Mouse (Mus musculus) embryonic facial prominence, embryonic 11.5 days (tissue): ENCODE measurements around the gene Lyst. TPM values are rescaled to one million over a fixed set of nuclear protein-coding genes. Genes with fewer than 3 reads are reported as not detected.
"Not testable (repeated sequence)": the region's sequence is repeated elsewhere in the genome, so short reads cannot be mapped to it uniquely, and the experiment has no call there.

Experiments
- ATAC-seq: fragments of 200-750 bp; cut with Nextera tagmentation; replicated peaks from 2 replicates; pipeline ENCODE4 v1.8.0; 2017; ENCODE audit warnings: low read depth; ENCODE audit not compliant: insufficient number of reproducible peaks, low FRiP score, low TSS enrichment
- DNase-seq: peaks from one replicate; pipeline ENCODE4 v3.0.0-alpha.2; 2015; ENCODE audit warnings: low spot score
- H3K27ac ChIP-seq: fragments of 300-500 bp; sonication (generic); replicated peaks from 2 replicates; pipeline ENCODE4 v1.5.1; 2014; ENCODE audit warnings: mild to moderate bottlenecking, low read depth, low read length, control low read depth
- H3K27me3 ChIP-seq: fragments of 300-500 bp; sonication (generic); 2 replicates; pipeline ENCODE4 v1.6.1; 2014; ENCODE audit warnings: mild to moderate bottlenecking, low read length, moderate library complexity, mixed read lengths; ENCODE audit not compliant: control insufficient read depth, insufficient read depth
- H3K36me3 ChIP-seq: fragments of 300-500 bp; sonication (generic); replicated peaks from 2 replicates; pipeline ENCODE4 v1.6.1; 2014; ENCODE audit warnings: low read depth, mild to moderate bottlenecking, low read length, moderate library complexity, mixed read lengths; ENCODE audit not compliant: control insufficient read depth, insufficient read depth
- H3K4me1 ChIP-seq: fragments of 300-500 bp; sonication (generic); 2 replicates; pipeline ENCODE4 v1.6.1; 2014; ENCODE audit warnings: low read length, mixed read lengths; ENCODE audit not compliant: control insufficient read depth, insufficient read depth
- H3K4me2 ChIP-seq: fragments of 300-500 bp; sonication (generic); 2 replicates; pipeline ENCODE4 v1.6.1; 2014; ENCODE audit warnings: low read depth, mild to moderate bottlenecking, control low read depth, low read length, moderate library complexity
- H3K4me3 ChIP-seq: fragments of 300-500 bp; sonication (generic); 2 replicates; pipeline ENCODE4 v1.5.1; 2014; ENCODE audit warnings: low read depth, low read length, control low read depth
- H3K9ac ChIP-seq: fragments of 300-500 bp; sonication (generic); replicated peaks from 2 replicates; pipeline ENCODE4 v1.6.1; 2014; ENCODE audit warnings: mild to moderate bottlenecking, control low read depth, low read length
- H3K9me3 ChIP-seq: fragments of 300-500 bp; sonication (generic); replicated peaks from 2 replicates; pipeline ENCODE4 v1.6.1; 2016; ENCODE audit warnings: mild to moderate bottlenecking, low read length, inconsistent platforms, mixed read lengths; ENCODE audit not compliant: control insufficient read depth
- WGBS: fragments of 180-500 bp; shearing (Covaris S2); extraction: QIAGEN DNeasy Blood & Tissue Kit; methylation state at CpG from one replicate; pipeline ENCODE4 v1.1.7; 2014; 5-methylcytosine and 5-hydroxymethylcytosine counted together
- polyA plus RNA-seq: library from polyadenylated mRNA; unstranded; fragments of >200 nt; fragmentation: Nextera tagmentation; extraction: Ambion mirVana; gene quantifications from 2 replicates; pipeline ENCODE4 v1.2.1, GENCODE M21; 2014

Lyst gene
- polyA plus RNA-seq, 1 experiment from 2014 or later: 1.6 TPM

DNA sequence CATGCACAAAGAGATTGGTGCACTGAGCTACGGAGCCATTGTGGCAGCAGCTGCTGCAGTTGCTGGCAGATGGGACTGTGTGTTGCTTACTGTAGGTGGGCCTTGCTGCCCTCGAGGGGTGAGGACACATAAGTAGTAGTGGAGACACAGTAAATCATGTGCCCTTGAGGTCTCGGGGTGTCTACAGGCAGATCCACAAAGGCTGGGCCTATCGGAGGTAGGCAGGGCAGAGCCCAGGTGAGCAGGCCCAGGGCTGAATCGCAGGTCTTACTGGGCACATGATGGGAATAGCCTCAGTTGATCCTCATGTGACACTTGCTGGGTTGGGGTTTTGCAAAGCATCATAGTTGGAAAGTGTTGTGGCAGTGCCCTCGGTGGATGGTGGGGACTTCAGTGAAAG, 196.8 kb downstream of the Lyst start:
- 85% methylated on average over 6 of the region's 6 CpGs for WGBS
- Histone ChIP-seq H3K9me3 (no peaks in the 10 kb centered on the region), H3K4me2 (no peak overlapping the region), H3K27ac (no peak overlapping the region), H3K4me3 (no peak overlapping the region), H3K9ac (no peak overlapping the region), H3K4me1 (0 out of 2 replicates have a peak, but pooled peaks cover 5% of the 10 kb centered on the region), H3K27me3 (peaks cover 21% of the 10 kb centered on the region), H3K36me3 (no peaks in the 10 kb centered on the region)
- ATAC-seq (no peak), DNase-seq (no peak)

DNA sequence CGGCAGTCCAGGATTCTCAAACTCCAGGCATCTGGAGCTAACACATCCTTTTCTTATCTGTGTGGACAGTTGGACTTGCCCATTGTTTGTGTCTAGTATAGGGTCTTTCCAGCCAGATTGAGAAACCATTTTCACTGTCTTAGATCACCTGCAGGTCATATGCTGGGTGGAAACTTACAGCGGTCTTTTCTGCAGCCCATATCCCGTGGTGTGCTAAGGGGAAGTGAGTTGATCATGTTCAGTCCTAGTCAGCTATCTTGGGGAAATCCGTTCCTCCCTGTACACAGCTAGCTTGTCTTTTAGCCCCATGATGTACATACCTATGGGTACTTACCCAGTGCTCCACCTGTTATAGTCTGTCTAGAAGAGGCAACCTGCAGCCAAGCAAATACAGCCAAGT, 197.9 kb downstream of the Lyst start:
- ATAC-seq (no peak), DNase-seq (no peak)
- WGBS: 91% methylated on average over 4 of the region's 4 CpGs
- H3K36me3 ChIP-seq: no peaks in the 10 kb centered on the region
- H3K4me3 ChIP-seq: no peak overlapping the region
- H3K4me2 ChIP-seq: no peak overlapping the region
- H3K27me3 ChIP-seq: peaks cover 21% of the 10 kb centered on the region
- 0 out of 2 replicates have a peak, but pooled peaks cover 5% of the 10 kb centered on the region for H3K4me1 ChIP-seq
- H3K9ac ChIP-seq: no peak overlapping the region
- no peaks in the 10 kb centered on the region for H3K9me3 ChIP-seq
- no peak overlapping the region for H3K27ac ChIP-seq

DNA sequence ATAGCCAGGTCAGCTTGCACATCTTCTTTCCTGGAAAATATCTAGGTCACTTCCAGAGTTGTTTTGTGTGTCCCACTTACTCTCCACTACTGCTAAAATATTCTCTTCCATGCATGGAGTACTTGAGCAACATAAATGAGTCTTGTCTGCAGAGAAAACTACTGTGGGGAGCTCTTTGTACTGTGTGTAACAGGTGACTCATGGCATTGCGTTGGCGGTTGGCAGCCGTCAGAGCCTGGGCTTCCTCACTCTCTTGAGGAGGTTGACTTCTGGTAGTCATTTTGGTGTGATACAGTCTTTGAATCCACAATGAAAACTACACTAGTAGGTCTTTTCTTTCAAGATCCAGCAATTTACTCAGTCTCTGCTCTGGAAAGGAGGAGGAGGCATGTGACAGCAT, 201.8 kb downstream of the Lyst start:
- no peaks in the 10 kb centered on the region for H3K9me3 ChIP-seq
- no peak overlapping the region for H3K4me3 ChIP-seq
- H3K4me1 ChIP-seq: no peaks in the 10 kb centered on the region
- ATAC-seq: no peak
- H3K27me3 ChIP-seq: no peaks in the 10 kb centered on the region
- H3K27ac ChIP-seq: no peak overlapping the region
- H3K9ac ChIP-seq: no peak overlapping the region
- H3K36me3 ChIP-seq: no peaks in the 10 kb centered on the region
- H3K4me2 ChIP-seq: no peak overlapping the region
- DNase-seq: no peak
- 93% methylated on average over 3 of the region's 3 CpGs for WGBS

DNA sequence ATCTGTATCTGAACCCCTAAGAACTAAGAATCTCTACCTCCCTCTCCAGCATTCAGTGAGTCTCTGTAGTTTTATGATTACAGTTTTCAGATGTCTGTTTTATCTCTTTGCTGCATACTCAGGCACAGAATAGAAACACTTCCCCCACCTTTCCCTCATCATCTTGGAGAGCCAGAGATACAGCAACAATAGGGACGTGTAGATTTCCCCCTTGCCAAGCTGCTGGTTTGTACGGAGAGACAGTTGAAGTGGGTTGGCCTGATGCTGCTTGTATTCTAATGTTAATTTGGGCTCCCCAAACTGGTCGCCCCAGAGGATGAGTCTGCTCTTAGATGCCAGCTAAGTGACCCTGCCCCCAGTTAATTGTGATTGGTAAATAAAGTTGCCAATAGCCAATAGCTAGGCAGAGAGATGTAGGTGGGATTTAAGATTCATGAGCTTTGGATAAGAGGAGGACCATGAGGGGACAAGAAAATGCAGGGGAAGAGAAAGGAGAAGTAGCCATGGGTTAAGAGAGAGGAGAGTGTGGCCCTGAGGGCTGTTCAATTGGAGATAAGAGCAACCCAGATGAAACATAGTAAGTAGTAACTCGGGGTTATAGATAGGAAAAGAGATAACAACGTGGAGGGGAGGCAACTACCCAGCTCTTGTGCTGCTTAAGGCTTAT, 205.1 kb downstream of the Lyst start:
- Histone ChIP-seq H3K4me1 (no peaks in the 10 kb centered on the region), H3K27ac (no peak overlapping the region), H3K9me3 (no peaks in the 10 kb centered on the region), H3K9ac (no peak overlapping the region), H3K27me3 (no peaks in the 10 kb centered on the region), H3K36me3 (no peaks in the 10 kb centered on the region), H3K4me2 (no peak overlapping the region), H3K4me3 (no peak overlapping the region)
- no peak for ATAC-seq
- WGBS: 34% methylated on average over 5 of the region's 5 CpGs
- DNase-seq: no peak

DNA sequence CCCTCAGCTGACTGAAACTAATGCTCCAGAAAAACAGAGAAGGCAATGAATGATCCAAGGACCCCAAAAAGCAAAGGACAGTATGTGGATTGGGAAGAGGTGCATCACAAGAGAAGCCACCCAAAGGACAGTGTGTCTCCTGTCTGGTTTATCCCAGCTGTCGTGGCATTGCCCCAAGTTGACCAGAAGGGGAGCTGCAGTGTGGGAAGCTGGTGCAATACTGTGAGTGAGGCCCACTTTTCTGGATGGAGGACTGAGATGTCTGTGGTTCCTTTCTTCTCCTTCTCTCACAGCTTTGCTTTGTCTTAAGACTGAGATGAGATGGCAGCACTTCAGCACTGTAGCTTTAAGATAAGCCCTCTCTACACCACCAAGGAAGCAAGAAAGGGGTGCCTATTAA, 205.9 kb downstream of the Lyst start:
- H3K4me1 ChIP-seq: no peaks in the 10 kb centered on the region
- H3K4me3 ChIP-seq: no peak overlapping the region
- H3K4me2 ChIP-seq: no peak overlapping the region
- no peak for DNase-seq
- no peak for ATAC-seq
- no peaks in the 10 kb centered on the region for H3K9me3 ChIP-seq
- H3K36me3 ChIP-seq: no peaks in the 10 kb centered on the region
- H3K9ac ChIP-seq: no peak overlapping the region
- WGBS: 75% methylated on average over 1 of the region's 1 CpGs
- no peaks in the 10 kb centered on the region for H3K27me3 ChIP-seq
- H3K27ac ChIP-seq: no peak overlapping the region

DNA sequence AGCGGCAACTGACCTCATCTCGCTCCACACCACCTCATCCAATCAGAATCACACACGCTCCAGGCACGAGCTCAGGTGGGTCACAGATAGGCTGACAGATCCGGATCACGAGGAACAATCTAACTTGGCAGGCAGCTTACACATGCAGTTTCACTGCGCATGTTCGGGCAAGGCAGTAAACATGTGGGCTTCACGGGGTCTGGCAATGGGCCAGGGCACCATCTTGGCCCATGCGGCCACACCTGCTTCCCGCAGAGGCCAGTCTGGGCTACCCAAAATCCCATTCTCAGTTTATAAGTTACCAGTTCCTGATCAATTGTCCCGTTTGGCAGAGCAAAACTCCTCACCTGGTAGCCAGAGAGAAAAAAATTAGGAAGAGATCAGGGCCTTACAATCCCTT, 207.6 kb downstream of the Lyst start:
- H3K9me3 ChIP-seq, DNase-seq: not testable (repeated sequence)
- WGBS: 95% methylated on average over 12 of the region's 12 CpGs

DNA sequence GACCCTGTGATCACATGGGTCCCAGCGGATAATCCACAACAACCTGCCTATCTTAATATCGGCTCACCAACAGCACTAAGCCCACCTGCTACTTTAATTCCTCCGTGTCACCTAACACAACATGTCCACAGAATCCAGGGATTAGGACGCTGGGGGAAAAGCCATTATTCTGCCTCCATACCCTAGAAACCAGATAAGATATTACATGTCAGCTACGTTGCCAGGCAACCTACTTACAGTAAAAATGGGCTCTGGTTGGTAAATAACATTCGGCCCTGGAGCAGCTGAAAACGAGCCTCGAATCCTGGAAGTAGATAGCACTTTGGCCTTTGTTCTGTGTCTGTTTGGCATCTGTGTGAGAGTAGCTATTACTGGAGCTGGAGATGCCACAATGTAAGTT, 208.6 kb downstream of the Lyst start:
- no peak overlapping the region for H3K9ac ChIP-seq
- H3K27ac ChIP-seq: no peak overlapping the region
- no peak for DNase-seq
- H3K4me3 ChIP-seq: no peak overlapping the region
- H3K9me3 ChIP-seq: no peaks in the 10 kb centered on the region
- ATAC-seq: no peak
- H3K27me3 ChIP-seq: no peaks in the 10 kb centered on the region
- H3K4me1 ChIP-seq: no peaks in the 10 kb centered on the region
- H3K4me2 ChIP-seq: no peak overlapping the region
- no peaks in the 10 kb centered on the region for H3K36me3 ChIP-seq
- WGBS: 87% methylated on average over 8 of the region's 8 CpGs

More for the DNA sequence above, 207.6 kb downstream of the Lyst start:
- H3K4me2 ChIP-seq, H3K4me1 ChIP-seq, ATAC-seq, H3K27ac ChIP-seq, H3K36me3 ChIP-seq, H3K4me3 ChIP-seq, H3K9ac ChIP-seq, H3K27me3 ChIP-seq: not testable (repeated sequence)

DNA sequence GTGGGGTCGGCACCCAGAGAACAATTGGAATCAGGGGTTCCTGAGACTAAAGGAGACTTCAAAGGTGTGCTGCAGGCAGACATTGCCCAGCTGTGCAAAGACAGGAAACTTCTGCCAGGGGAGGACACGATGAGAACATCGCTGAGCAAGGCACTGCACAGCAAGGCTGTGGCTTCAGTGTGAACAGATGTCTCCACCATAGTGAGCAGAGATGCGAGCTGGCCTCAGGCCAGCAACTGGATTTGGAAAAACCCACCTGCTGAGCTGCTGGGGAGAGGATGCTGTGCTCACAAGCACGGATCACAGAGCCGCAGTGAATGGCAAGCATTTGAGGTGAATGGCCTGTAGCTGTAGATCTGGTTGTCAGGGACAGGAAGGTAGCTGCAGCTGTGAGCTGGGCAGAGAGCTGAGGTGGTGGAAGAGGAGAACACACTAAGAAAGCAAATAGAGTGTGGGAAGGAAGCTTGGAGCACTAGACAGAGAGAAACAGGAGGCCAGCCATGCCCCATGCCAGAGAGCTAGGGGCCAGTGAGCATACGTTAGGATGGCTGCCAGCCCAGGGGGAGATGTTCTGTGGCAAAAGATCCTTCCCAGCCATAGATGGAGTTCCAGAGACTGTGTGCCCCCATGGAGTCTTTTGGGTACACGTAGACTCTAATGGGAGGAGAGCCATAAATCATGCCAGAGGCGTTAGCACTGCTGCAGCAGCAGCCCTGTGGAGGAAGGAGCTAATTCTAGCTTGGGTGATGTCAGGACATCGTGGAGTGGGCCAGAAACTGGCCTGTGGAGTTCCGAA, 218.3 kb downstream of the Lyst start:
- Histone ChIP-seq H3K27me3 (no peaks in the 10 kb centered on the region), H3K4me2 (no peak overlapping the region), H3K9me3 (no peaks in the 10 kb centered on the region), H3K4me3 (no peak overlapping the region), H3K9ac (no peak overlapping the region; the same call in 1 of the 2 replicates), H3K27ac (no peak overlapping the region), H3K36me3 (no peaks in the 10 kb centered on the region), H3K4me1 (no peaks in the 10 kb centered on the region)
- no peak for DNase-seq
- no peak for ATAC-seq
- 44% methylated on average over 11 of the region's 11 CpGs for WGBS
